Mouse (Mus musculus) brain, embryonic 14.5 days (tissue): Measurements from ENCODE around the gene Sec14l5.

ENCODE experiments used
- CTCF ChIP-seq: fragments of 200-500 bp; IDR thresholded peaks from 2 replicates; pipeline ENCODE4 v1.5.1; 2012; ENCODE audit warnings: inconsistent platforms, mild to moderate bottlenecking, moderate library complexity, borderline replicate concordance; ENCODE audit not compliant: insufficient read depth, insufficient read length; ENCODE audit errors: extremely low read depth
- POLR2A ChIP-seq: fragments of 200-500 bp; IDR thresholded peaks from 2 replicates; pipeline ENCODE4 v1.6.1; 2012; ENCODE audit warnings: mild to moderate bottlenecking, inconsistent platforms, borderline replicate concordance; ENCODE audit not compliant: poor library complexity, insufficient read depth, insufficient read length, severe bottlenecking; ENCODE audit errors: extremely low read depth

GRCm38 (mm10) chr16:5184956-5185355, 38.0 kb downstream of the Sec14l5 start:
- TF ChIP-seq CTCF (no peak), POLR2A (no peak)
